Mouse (Mus musculus) brain, adult 10 weeks (tissue): ENCODE measurements around the gene Lgals2. TPM values are rescaled to one million over a fixed set of nuclear protein-coding genes. Genes with fewer than 3 reads are reported as not detected.

Experiments used
- polyA plus RNA-seq: library from polyadenylated mRNA; stranded (reverse); fragments of 350-450 nt; fragmentation: Illumina TruSeq; extraction: RNeasy Lipid Tissue Mini Kit (QIAGEN cat#74804); gene quantifications from one replicate; pipeline ENCODE4 v1.2.3, GENCODE M21; 2015; ENCODE audit warnings: low read depth, low replicate concordance

The Lgals2 gene
- not detected for polyA plus RNA-seq

DNA sequence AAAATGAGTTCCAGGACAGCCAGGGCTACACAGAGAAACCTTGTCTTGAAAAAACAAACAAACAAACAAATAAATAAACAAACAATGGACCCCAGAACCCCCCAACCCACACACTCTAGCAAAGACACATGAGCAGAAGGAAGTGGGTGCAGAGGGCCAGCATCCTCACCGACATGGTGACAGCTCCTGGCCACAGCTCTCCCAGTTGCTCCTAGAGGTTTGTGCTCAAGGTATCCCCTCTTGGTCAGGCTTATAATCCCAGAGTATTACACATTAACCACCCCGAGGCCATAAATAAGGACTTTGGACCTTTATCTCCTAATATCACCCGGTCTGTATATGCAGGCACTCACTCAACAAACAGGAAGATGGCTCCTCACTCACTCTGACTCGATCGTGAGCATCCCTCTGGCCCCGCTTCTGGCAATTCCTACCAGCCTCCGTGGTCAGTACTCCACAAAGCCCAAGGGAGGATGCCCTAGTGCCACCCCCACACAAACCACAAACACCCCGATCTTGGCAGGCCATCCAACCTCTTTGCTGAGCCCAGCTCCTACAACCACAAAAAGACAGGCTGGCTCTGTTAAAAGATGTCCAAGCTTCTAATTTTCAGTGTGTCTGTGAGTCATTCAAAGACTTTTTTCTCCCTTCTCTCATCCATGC, at the start of gene Lgals2:
Gene Lgals2 (minus strand): TSS at position 227 of the 663 bp plus-strand sequence.

DNA sequence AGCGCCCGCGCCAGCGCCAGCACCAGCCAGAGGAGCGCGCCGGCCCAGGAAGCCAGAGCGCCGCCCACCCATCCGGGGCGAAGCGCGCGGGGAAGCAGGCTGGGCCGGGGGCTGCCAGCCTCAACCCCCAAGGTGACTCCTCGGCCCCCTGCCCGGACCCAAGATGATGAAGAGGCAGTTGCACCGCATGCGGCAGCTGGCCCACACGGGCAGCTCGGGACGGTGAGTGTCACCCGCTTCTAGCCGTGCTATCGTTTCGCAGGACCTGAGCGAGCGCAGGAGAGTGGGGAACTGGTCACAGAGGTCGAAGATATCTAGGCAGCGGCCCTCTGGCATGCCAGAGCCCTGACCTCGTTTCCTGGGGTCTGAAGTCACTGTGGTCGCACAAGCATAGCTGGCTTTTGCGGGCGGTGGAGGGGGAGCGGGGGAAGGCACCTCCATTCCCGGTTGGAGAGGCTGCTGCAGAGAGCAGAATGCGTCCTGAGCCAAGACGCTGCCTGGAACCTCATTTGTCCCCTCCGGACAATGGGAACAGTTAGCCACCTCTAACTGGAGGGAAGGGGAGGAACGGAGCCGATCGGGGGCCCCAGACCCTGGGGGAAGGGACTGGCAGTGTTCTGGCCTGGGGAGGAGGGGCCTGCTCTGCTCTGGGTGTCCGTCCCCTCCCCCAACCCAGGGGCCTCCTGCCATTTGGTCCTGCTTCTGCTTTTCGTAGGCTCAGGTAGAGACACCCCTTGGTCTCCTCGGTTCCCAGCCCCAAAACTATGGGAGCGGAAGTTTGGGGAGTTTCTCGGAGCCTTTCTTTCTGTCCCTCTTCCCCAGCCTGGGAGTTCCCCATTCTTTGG, 44.6 kb upstream of the Lgals2 start, which contains the start of gene Sh3bp1:
Gene Sh3bp1 (plus strand): TSS at position 29 of the 845 bp plus-strand sequence.

DNA sequence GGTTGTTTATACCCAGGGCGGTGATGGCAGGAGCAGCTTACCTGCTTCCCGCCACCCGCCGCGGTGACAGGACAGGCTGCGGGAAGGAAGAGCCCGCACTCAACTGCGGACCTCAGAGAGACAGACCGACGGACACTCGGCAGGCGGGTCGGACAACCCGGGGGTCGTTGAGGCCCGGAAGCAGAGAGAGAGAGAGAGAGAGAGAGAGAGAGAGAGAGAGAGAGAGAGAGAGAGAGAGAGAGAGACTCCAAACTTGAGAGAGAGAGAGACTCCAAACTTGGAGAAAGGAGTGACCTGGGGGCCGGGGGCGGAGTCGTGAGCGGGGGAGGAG, 44.0 kb upstream of the Lgals2 start, which contains the start of gene Gm49510:
Gene Gm49510 (plus strand): TSS at position 259 of the 331 bp plus-strand sequence.

DNA sequence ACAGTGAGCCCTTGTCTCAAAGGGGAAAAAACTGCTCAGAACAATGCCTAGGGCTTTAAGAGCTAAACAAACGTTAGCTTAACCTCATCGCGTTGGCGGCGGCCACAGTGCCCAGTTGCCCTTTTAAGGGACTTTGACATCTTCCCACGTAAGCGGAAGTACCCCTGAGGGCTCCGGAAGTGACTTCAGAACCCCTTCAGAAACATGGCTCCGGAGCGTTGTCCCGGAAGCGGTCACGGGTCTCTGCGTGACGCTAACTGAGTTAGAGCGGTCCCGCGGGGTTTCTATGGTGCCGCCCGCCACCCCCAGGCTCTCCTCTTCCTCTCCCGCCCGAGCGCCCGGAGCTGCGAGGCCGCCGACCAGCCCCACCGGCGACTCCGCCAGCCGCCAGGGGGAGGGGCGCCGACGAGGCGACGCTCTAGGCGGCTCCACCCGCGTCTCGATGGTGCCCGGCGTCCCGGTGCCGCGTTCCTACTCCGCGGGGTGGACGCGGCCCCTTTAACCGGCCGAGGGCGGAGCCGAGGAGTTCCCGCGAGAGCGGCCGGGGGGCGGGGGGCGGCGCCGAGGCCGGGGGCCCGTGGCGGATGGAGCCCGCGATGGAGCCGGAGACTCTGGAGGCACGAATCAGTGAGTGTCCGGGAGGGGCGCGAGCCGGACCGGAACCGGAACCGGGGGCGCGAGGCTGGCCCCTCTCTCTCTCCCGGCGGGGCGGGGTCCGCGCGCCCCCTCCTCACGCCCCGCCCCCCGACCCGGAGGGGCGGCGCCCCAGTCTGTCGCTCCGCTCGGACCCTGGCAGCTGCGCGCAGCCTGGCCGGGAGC, 21.9 kb upstream of the Lgals2 start, which contains the start of gene Gga1:
Gene Gga1 (plus strand): TSS at position 200 of the 819 bp plus-strand sequence.

DNA sequence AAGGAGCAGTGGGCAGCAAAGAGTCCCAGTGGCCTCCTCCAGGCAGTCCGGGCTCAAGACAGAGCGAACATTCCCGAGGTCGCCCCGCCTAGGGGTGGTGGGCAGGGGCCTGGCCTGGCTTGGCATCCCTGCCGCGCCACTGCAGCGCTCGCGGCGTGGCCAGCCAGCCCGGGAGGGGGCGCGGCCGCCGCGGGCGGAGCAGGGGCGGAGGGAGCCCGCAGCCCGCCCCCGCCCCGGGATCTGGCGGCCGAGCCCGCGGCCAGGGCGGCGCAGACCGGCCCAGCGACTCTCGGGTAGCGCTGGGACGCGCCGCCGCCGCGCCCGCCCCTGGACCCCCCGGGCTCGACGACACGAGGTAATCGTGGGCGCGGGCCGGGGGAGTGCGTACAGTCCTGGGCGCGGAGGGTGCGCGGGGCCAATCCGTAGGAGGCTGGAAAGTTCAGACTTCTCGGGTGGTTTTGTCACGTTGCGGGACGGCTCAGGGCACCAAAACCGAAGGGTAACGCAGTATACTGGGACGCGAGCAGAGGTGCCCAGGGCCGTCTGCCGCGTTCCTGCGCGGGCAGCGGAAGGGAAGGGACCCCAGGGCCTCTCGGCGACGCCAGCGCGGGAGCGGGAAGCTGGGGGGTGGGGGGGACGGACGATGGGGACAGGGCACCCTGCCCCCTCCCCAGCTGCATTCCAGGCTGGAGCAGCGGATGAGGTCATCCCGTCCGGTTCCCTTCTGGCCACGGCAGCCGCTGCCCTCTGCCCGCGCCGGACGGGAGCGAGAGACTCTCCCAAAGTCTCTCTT, 12.8 kb downstream of the Lgals2 start, which contains the start of gene Cdc42ep1:
Gene Cdc42ep1 (plus strand): TSS at position 254 of the 793 bp plus-strand sequence.

DNA sequence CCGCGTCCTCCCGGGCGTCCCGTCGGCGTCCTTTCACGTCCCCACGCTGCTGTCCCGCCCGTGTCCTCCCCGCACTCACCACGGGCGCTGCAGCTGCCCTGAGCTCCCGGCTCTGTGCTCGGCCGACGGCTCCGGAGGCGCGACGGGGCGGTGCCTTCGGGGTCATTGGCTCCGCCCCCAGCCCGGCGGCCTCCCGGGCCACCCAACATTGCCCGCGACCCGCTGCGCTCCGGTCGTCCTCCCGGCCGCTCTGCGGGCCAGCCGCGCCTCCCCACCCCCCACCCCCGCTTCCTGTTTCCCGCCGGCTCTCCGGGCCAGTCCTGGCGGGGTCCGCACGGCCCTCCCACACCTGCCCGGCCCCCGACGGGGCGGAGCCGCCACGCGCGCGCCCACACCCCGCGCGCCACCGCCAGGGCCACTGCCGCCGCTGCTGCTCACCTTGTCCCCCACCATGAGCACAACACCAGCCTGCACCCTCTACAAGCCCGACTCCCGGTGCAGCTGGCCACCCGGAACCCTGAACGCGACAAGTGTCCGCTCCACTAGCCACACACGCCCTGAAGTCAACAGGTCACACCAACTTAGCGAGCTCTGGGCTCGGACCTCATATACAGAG, 52.4 kb downstream of the Lgals2 start, which contains the start of gene Card10:
Gene Card10 (minus strand): TSS at position 267 of the 616 bp plus-strand sequence.

Other genes with a start within 250 kb of the Lgals2 start
- gene Elfn2, start 136.8 kb downstream of the Lgals2 start, polyA plus RNA-seq: 49.3 TPM
- 3.7 TPM for gene Mfng, start 82.1 kb downstream of the Lgals2 start, polyA plus RNA-seq
- gene Card10, start 52.5 kb downstream of the Lgals2 start, polyA plus RNA-seq: 3.1 TPM
- 21.6 TPM for gene Cdc42ep1, start 12.9 kb downstream of the Lgals2 start, polyA plus RNA-seq
- gene Gga1, start 21.7 kb upstream of the Lgals2 start, polyA plus RNA-seq: 48.9 TPM
- gene Gm49510, start 44.1 kb upstream of the Lgals2 start, polyA plus RNA-seq: not detected
- 21.5 TPM for gene Sh3bp1, start 44.2 kb upstream of the Lgals2 start, polyA plus RNA-seq
- gene Pdxp, start 58.4 kb upstream of the Lgals2 start, polyA plus RNA-seq: 188 TPM
- 46.4 TPM for gene Lgals1, start 71.2 kb upstream of the Lgals2 start, polyA plus RNA-seq
- 42.8 TPM for gene Nol12, start 79.4 kb upstream of the Lgals2 start, polyA plus RNA-seq
- 7.6 TPM for gene Triobp, start 92.2 kb upstream of the Lgals2 start, polyA plus RNA-seq
- 136 TPM for gene H1f0, start 172.9 kb upstream of the Lgals2 start, polyA plus RNA-seq
- not detected for gene Galr3, start 186.4 kb upstream of the Lgals2 start, polyA plus RNA-seq
- gene Ankrd54, start 207.4 kb upstream of the Lgals2 start, polyA plus RNA-seq: 20.0 TPM
- gene Eif3l, start 219.7 kb upstream of the Lgals2 start, polyA plus RNA-seq: 88.2 TPM